Mouse (Mus musculus): Measurements from ENCODE around the gene Phactr2. TPM values are rescaled to one million over a fixed set of nuclear protein-coding genes. Genes with fewer than 3 reads are reported as not detected.
A peak's percentile ranks its signal among the peaks of the same experiment; 100 is the strongest.
"Not testable (repeated sequence)": the region's sequence is repeated elsewhere in the genome, so short reads cannot be mapped to it uniquely, and the experiment has no call there.

Phactr2 gene
- total RNA-seq (2021), result 10 to 100 TPM; 16.0 to 19.6 TPM
- long read RNA-seq, experiment 1, partial matches to known transcripts, result 3 of 8 reads
- long read RNA-seq, experiment 1, other reads (novel, unspliced or antisense), result 1 of 8 reads
- long read RNA-seq, experiment 2, partial matches to known transcripts, result 2 of 10 reads
- long read RNA-seq, experiment 2, other reads (novel, unspliced or antisense), result 5 of 10 reads

- DNase-seq, result peak; percentile 45
- intact Hi-C loops (cut with DNase I), result no loop called here
- Histone ChIP-seq H3K4me3 (peak within 1 kb of the TSS; percentile 79), H3K27ac (no peak within 1 kb of the TSS)
- TF ChIP-seq CTCF (IDR thresholded peaks at IDR 0.05), result no peak
Measured at GRCm38 (mm10) chr10:13473833-13474567, at the start of gene Phactr2. Gene Phactr2 (minus strand): TSS chr10:13474412.

GRCm38 (mm10) chr10:13521857-13522256 is 47.6 kb upstream of the Phactr2 start:
- Histone ChIP-seq H3K4me3 (no peak overlapping the region), H3K27ac (no peak overlapping the region)
- TF ChIP-seq CTCF (IDR thresholded peaks at IDR 0.05), result no peak
- no peak for DNase-seq
- intact Hi-C loops (cut with DNase I), result no loop called here

- no peak overlapping the region for H3K4me3 ChIP-seq
- intact Hi-C loops (cut with DNase I), result no loop called here
- no peak overlapping the region for H3K27ac ChIP-seq
Measured at GRCm38 (mm10) chr10:13502371-13502770, 28.2 kb upstream of the Phactr2 start.

GRCm38 (mm10) chr10:13501533-13501932 is 27.3 kb upstream of the Phactr2 start:
- H3K27ac ChIP-seq; DNase-seq; intact Hi-C loops (cut with DNase I): not testable (repeated sequence)
- H3K4me3 ChIP-seq, result peak overlapping the region; percentile 87

More at GRCm38 (mm10) chr10:13502371-13502770, 28.2 kb upstream of the Phactr2 start:
- TF ChIP-seq CTCF (IDR thresholded peaks at IDR 0.05), result no peak
- DNase-seq, result no peak

- TF ChIP-seq CTCF (IDR thresholded peaks at IDR 0.05), result no peak
- intact Hi-C loops (cut with DNase I), result no loop called here
- H3K4me3 ChIP-seq, result peak overlapping the region; percentile 87
- H3K27ac ChIP-seq, result peak overlapping the region; percentile 83
- peak; percentile 90 for DNase-seq
Measured at GRCm38 (mm10) chr10:13500938-13501496, 26.8 kb upstream of the Phactr2 start.

GRCm38 (mm10) chr10:13500473-13500872 is 26.3 kb upstream of the Phactr2 start:
- H3K27ac ChIP-seq, result peak overlapping the region; percentile 83
- intact Hi-C loops (cut with DNase I), result no loop called here

GRCm38 (mm10) chr10:13499331-13499730 is 25.1 kb upstream of the Phactr2 start, which contains the start of gene Fuca2:
Gene Fuca2 (plus strand): TSS chr10:13499540.
- Histone ChIP-seq H3K27ac (peak within 1 kb of the TSS; percentile 83; the same call in 1 of the 2 replicates), H3K4me3 (peak within 1 kb of the TSS; percentile 87)
- no peak for DNase-seq
- TF ChIP-seq CTCF (IDR thresholded peaks at IDR 0.05), result no peak
- intact Hi-C loops (cut with DNase I), result no loop called here

More at GRCm38 (mm10) chr10:13500473-13500872, 26.3 kb upstream of the Phactr2 start:
- peak; percentile 24 for DNase-seq
- H3K4me3 ChIP-seq, result peak overlapping the region; percentile 87
- TF ChIP-seq CTCF (IDR thresholded peaks at IDR 0.05), result no peak

- Histone ChIP-seq H3K27ac (no peak overlapping the region), H3K4me3 (no peak overlapping the region)
- no peak for TF ChIP-seq CTCF (IDR thresholded peaks at IDR 0.05)
- intact Hi-C loops (cut with DNase I), result no loop called here
- no peak for DNase-seq
Measured at GRCm38 (mm10) chr10:13496315-13496714, 22.1 kb upstream of the Phactr2 start.

GRCm38 (mm10) chr10:13493978-13494686 is 19.9 kb upstream of the Phactr2 start:
- no peak for DNase-seq
- TF ChIP-seq CTCF (IDR thresholded peaks at IDR 0.05), result no peak
- intact Hi-C loops (cut with DNase I), result no loop called here

GRCm38 (mm10) chr10:13489671-13490070 is 15.5 kb upstream of the Phactr2 start:
- intact Hi-C loops (cut with DNase I), result no loop called here
- no peak for TF ChIP-seq CTCF (IDR thresholded peaks at IDR 0.05)
- no peak for DNase-seq
- no peak overlapping the region for H3K4me3 ChIP-seq
- no peak overlapping the region for H3K27ac ChIP-seq

More at GRCm38 (mm10) chr10:13493978-13494686, 19.9 kb upstream of the Phactr2 start:
- no peak overlapping the region for H3K27ac ChIP-seq
- H3K4me3 ChIP-seq, result no peak overlapping the region

- Histone ChIP-seq H3K4me3 (no peak overlapping the region), H3K27ac (no peak overlapping the region)
- intact Hi-C loops (cut with DNase I), result no loop called here
- no peak for TF ChIP-seq CTCF (IDR thresholded peaks at IDR 0.05)
- no peak for DNase-seq
Measured at GRCm38 (mm10) chr10:13485958-13486357, 11.7 kb upstream of the Phactr2 start.

- H3K27ac ChIP-seq, result no peak overlapping the region
- no peak for DNase-seq
- no peak for TF ChIP-seq CTCF (IDR thresholded peaks at IDR 0.05)
- H3K4me3 ChIP-seq, result no peak overlapping the region
- intact Hi-C loops (cut with DNase I), result no loop called here
Measured at GRCm38 (mm10) chr10:13479341-13479740, 5.1 kb upstream of the Phactr2 start.

Measured in gastrocnemius, adult 2 months (tissue).